ENCODE assay signal across 8 mouse cellular contexts in genomic region chr3:57575660-57576055, GRCm38 (mm10). TPM values are rescaled to one million over a fixed set of nuclear protein-coding genes. Genes with fewer than 3 reads are reported as not detected.
DNase-seq lines count a peak whose midpoint lies in the region; ATAC-seq and TF ChIP-seq lines count a peak whose summit lies in the region.

Gene Wwtr1 (minus strand): TSS chr3:57575910.

- no peak for TF ChIP-seq EP300 in liver, embryonic 14.5 days (IDR thresholded peaks at IDR 0.05; ENCODE audit: low read depth)

- peak within 1 kb of the TSS; percentile 81 for H3K4me3 ChIP-seq in brown adipose tissue, adult 24 weeks (ENCODE audit: insufficient read depth, low read depth, low read length)
- H3K4me3 ChIP-seq in forebrain, embryonic 12.5 days (replicated peaks): peak within 1 kb of the TSS; percentile 77
- H3K4me3 ChIP-seq in heart, embryonic 14.5 days (ENCODE audit: control insufficient read depth in 1 of 2, insufficient read depth in 1 of 2, low read depth in 1 of 2, low read length in 2 of 2): peak within 1 kb of the TSS; percentile 81 to 94
- peak within 1 kb of the TSS; percentile 49 to 58 for H3K4me3 ChIP-seq in liver, embryonic 14.5 days (ENCODE audit: insufficient read depth in 1 of 2, low read depth in 2 of 2, low read length in 2 of 2)
- peak within 1 kb of the TSS; percentile 74 for H3K4me3 ChIP-seq in neural tube, embryonic 13.5 days

- H3K27me3 ChIP-seq in forebrain, embryonic 12.5 days: no peaks in the 10 kb centered on the region
- no peaks in the 10 kb centered on the region for H3K27me3 ChIP-seq in heart, embryonic 14.5 days (ENCODE audit: control insufficient read depth, insufficient read depth, low read length)
- peaks cover 34% of the 10 kb centered on the region for H3K27me3 ChIP-seq in liver, embryonic 14.5 days (ENCODE audit: control insufficient read depth, insufficient read depth, low read length)
- peaks cover 12% of the 10 kb centered on the region; the same call in 1 of the 2 replicates for H3K27me3 ChIP-seq in neural tube, embryonic 13.5 days

- H3K9me3 ChIP-seq in forebrain, embryonic 12.5 days: no peaks in the 10 kb centered on the region
- no peaks in the 10 kb centered on the region for H3K9me3 ChIP-seq in heart, embryonic 14.5 days (ENCODE audit: control insufficient read depth, low read length)
- no peaks in the 10 kb centered on the region for H3K9me3 ChIP-seq in liver, embryonic 14.5 days (ENCODE audit: control insufficient read depth, low read length)
- no peaks in the 10 kb centered on the region for H3K9me3 ChIP-seq in neural tube, embryonic 13.5 days

- peaks cover 2% of the 10 kb centered on the region; the same call in 1 of the 2 replicates for H3K36me3 ChIP-seq in forebrain, embryonic 12.5 days (replicated peaks)
- peaks cover 13% of the 10 kb centered on the region for H3K36me3 ChIP-seq in heart, embryonic 14.5 days (ENCODE audit: control insufficient read depth, insufficient read depth, low read length)
- no peaks in the 10 kb centered on the region for H3K36me3 ChIP-seq in liver, embryonic 14.5 days (replicated peaks; ENCODE audit: control insufficient read depth, insufficient read depth, low read depth)
- H3K36me3 ChIP-seq in neural tube, embryonic 13.5 days: no peaks in the 10 kb centered on the region

- peaks cover 6% of the 10 kb centered on the region for H3K4me1 ChIP-seq in brown adipose tissue, adult 24 weeks (ENCODE audit: control insufficient read depth, insufficient read depth, insufficient read length, low read length)
- H3K4me1 ChIP-seq in forebrain, embryonic 12.5 days: peaks cover 30% of the 10 kb centered on the region
- peaks cover 2 to 23% of the 10 kb centered on the region in 2 experiments; a peak in 2 of 4 replicates for H3K4me1 ChIP-seq in heart, embryonic 14.5 days (ENCODE audit: control insufficient read depth in 2 of 2, insufficient read depth in 2 of 2, low read length in 2 of 2)
- peaks cover 0 to 2% of the 10 kb centered on the region in 2 experiments; a peak in 1 of 4 replicates for H3K4me1 ChIP-seq in liver, embryonic 14.5 days (replicated peaks; ENCODE audit: control insufficient read depth in 2 of 2, insufficient read depth in 2 of 2, low read length in 1 of 2)
- peaks cover 23% of the 10 kb centered on the region; the same call in 1 of the 2 replicates for H3K4me1 ChIP-seq in neural tube, embryonic 13.5 days (replicated peaks)

- ATAC-seq in forebrain, embryonic 12.5 days (ENCODE audit: low FRiP score): peak; percentile 89
- ATAC-seq in heart, embryonic 14.5 days (ENCODE audit: insufficient number of reproducible peaks, insufficient read depth, low FRiP score, low read depth): peak; percentile 96
- peak; percentile 86 for ATAC-seq in liver, embryonic 14.5 days (ENCODE audit: insufficient read depth)
- ATAC-seq in neural tube, embryonic 13.5 days (ENCODE audit: low read depth): peak; percentile 93

- 0% methylated on average over 34 of the region's 36 CpGs for WGBS in forebrain, embryonic 12.5 days
- WGBS in heart, embryonic 14.5 days: 0% methylated on average over 29 of the region's 36 CpGs
- under 1% methylated on average over 34 of the region's 36 CpGs for WGBS in liver, embryonic 14.5 days (ENCODE audit: insufficient replicate concordance)
- WGBS in neural tube, embryonic 13.5 days: under 1% methylated on average over 36 of the region's 36 CpGs

- H3K9ac ChIP-seq in forebrain, embryonic 12.5 days: peak within 1 kb of the TSS; percentile 70
- H3K9ac ChIP-seq in heart, embryonic 14.5 days (ENCODE audit: low read length): peak within 1 kb of the TSS; percentile 86
- no peak within 1 kb of the TSS; the same call in 1 of the 2 replicates for H3K9ac ChIP-seq in liver, embryonic 14.5 days (replicated peaks)
- peak within 1 kb of the TSS; percentile 78 for H3K9ac ChIP-seq in neural tube, embryonic 13.5 days

- no peak for TF ChIP-seq CTCF in liver, embryonic 14.5 days (IDR thresholded peaks at IDR 0.05; ENCODE audit: low read depth)

- DNase-seq in 3134 (ENCODE audit: extremely low read depth, insufficient read length, low spot score): peak; percentile 99
- peak; percentile 96 to 98 for DNase-seq in kidney, postnatal 25 days
- peak; percentile 32 to 40 (median 37) for DNase-seq in liver, embryonic 14.5 days (ENCODE audit: low read depth in 3 of 3, low spot score in 3 of 3)
- peak; percentile 26 to 30 for DNase-seq in thymus, adult 18-20 months

- H3K27ac ChIP-seq in brown adipose tissue, adult 24 weeks (replicated peaks; ENCODE audit: low read depth, low read length): peak within 1 kb of the TSS; percentile 99
- peak within 1 kb of the TSS; percentile 78 for H3K27ac ChIP-seq in forebrain, embryonic 12.5 days
- peak within 1 kb of the TSS; percentile 97 to 100 for H3K27ac ChIP-seq in heart, embryonic 14.5 days (replicated peaks in 1 of 2; ENCODE audit: control insufficient read depth in 1 of 2, insufficient read depth in 1 of 2, low read depth in 2 of 2, low read length in 2 of 2)
- H3K27ac ChIP-seq in liver, embryonic 14.5 days: no peak within 1 kb of the TSS
- peak within 1 kb of the TSS; percentile 85 for H3K27ac ChIP-seq in neural tube, embryonic 13.5 days (replicated peaks)

- peak within 1 kb of the TSS; percentile 93 for H3K4me2 ChIP-seq in forebrain, embryonic 12.5 days
- H3K4me2 ChIP-seq in heart, embryonic 14.5 days (ENCODE audit: low read length): peak within 1 kb of the TSS; percentile 76
- H3K4me2 ChIP-seq in liver, embryonic 14.5 days (ENCODE audit: low read depth): peak within 1 kb of the TSS; percentile 59
- H3K4me2 ChIP-seq in neural tube, embryonic 13.5 days: peak within 1 kb of the TSS; percentile 97

RNA-seq across cellular contexts. Expression of gene Wwtr1, which starts in this region (rescaled TPM):
- polyA plus RNA-seq in brown adipose tissue, adult 24 weeks (2012; ENCODE audit: insufficient read depth, insufficient read length, missing spikeins): 27.8 and 28.3 TPM in 2 replicates
- 10.7 and 11.5 TPM in 2 replicates for polyA plus RNA-seq in forebrain, embryonic 12.5 days (2016; fragmentation: Nextera tagmentation; extraction: Ambion mirVana)
- 17.4 and 20.1 TPM in 2 replicates for polyA plus RNA-seq in heart, embryonic 14.5 days (2014; fragmentation: Nextera tagmentation; extraction: Ambion mirVana)
- 1.1 and 1.5 TPM in 2 replicates for polyA plus RNA-seq in liver, embryonic 14.5 days (2012; rRNA removed)
- polyA plus RNA-seq in liver, embryonic 14.5 days (2014; fragmentation: Nextera tagmentation; extraction: Ambion mirVana): 0.92 and 0.93 TPM in 2 replicates
- 10.3 and 11.4 TPM in 2 replicates for polyA plus RNA-seq in neural tube, embryonic 13.5 days (2015; fragmentation: Nextera tagmentation; extraction: Ambion mirVana)

Comparison
In these comparisons a context has a peak if more than half of its experiments do, and no peak if none do; other contexts are left out.
1. DNase-seq: peak in every context shown above with its lines; median percentile 99 in 3134; 97 in kidney, postnatal 25 days; 37 in liver, embryonic 14.5 days; 28 in thymus, adult 18-20 months.